Comparison of ENCODE assay signal across 12 mouse cellular contexts in the genomic region with DNA sequence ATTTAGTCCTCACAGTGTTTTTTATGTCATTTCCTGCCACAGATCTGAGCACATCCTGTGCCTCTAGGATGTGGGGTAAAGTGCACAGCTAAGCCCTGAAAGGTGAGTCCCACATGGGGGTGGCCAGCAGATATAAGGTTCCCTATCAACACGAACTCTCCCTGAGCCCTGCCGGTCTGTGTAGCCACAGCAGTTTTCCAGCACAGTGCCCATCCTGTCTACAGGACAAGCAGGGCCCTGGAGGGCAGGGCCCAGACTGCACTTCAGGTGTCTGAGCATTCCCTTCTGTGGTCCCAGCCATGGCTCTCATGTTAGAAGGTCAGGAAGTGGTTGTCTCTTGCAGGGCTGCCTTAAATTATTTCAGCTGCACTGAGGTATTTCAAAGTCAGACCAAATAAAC.
DNase-seq lines count a peak whose midpoint lies in the region; ATAC-seq lines count a peak whose summit lies in the region.
"Had no signal": no experiment of that assay in that cellular context is flagged by ENCODE, and none has a peak within 500 bp of the region (broad histone marks: within the 10 kb centered on the region; RNA-seq: fewer than 3 reads in every experiment).

No protein-coding gene starts in this region.

- no peaks in the 10 kb centered on the region for H3K27me3 ChIP-seq in hindbrain, embryonic 14.5 days (ENCODE audit: control insufficient read depth, insufficient read depth, low read length)
- no peaks in the 10 kb centered on the region for H3K27me3 ChIP-seq in hindbrain, embryonic 11.5 days (ENCODE audit: control insufficient read depth, insufficient read depth, low read length)
- H3K27me3 ChIP-seq in splenic B cell, adult 2 months (ENCODE audit: control insufficient read depth, insufficient read depth, low read length, poor library complexity, severe bottlenecking), result no peaks in the 10 kb centered on the region

- ATAC-seq in hindbrain, embryonic 14.5 days (ENCODE audit: low FRiP score), result no peak
- no peak for ATAC-seq in hindbrain, embryonic 11.5 days (ENCODE audit: low FRiP score)
- peak; percentile 74 to 85 for ATAC-seq in hematopoietic stem cell, adult 5-6 weeks (replicated peaks in 1 of 2; ENCODE audit: insufficient read depth in 1 of 2, low FRiP score in 2 of 2, low TSS enrichment in 1 of 2, low read depth in 1 of 2, poor library complexity in 2 of 2, severe bottlenecking in 2 of 2)

- H3K36me3 ChIP-seq in hindbrain, embryonic 14.5 days (replicated peaks; ENCODE audit: control insufficient read depth, insufficient read depth), result no peaks in the 10 kb centered on the region
- H3K36me3 ChIP-seq in hindbrain, embryonic 11.5 days (ENCODE audit: control insufficient read depth, insufficient read depth, low read length), result no peaks in the 10 kb centered on the region
- no peaks in the 10 kb centered on the region for H3K36me3 ChIP-seq in splenic B cell, adult 2 months (ENCODE audit: control insufficient read depth, insufficient read depth, low read length, poor library complexity, severe bottlenecking)

- no peak overlapping the region for H3K4me2 ChIP-seq in hindbrain, embryonic 14.5 days (replicated peaks)
- H3K4me2 ChIP-seq in hindbrain, embryonic 11.5 days (replicated peaks; ENCODE audit: low read depth, low read length), result no peak overlapping the region

- no peaks in the 10 kb centered on the region for H3K4me1 ChIP-seq in hindbrain, embryonic 14.5 days (replicated peaks; ENCODE audit: control insufficient read depth, insufficient read depth, low read length)
- peaks cover under 1% of the 10 kb centered on the region for H3K4me1 ChIP-seq in hindbrain, embryonic 11.5 days (replicated peaks; ENCODE audit: control insufficient read depth, insufficient read depth, low read length)

- no peak overlapping the region for H3K9ac ChIP-seq in hindbrain, embryonic 14.5 days
- H3K9ac ChIP-seq in hindbrain, embryonic 11.5 days (ENCODE audit: low read depth, low read length), result no peak overlapping the region

- no peak for DNase-seq in hindbrain, embryonic 14.5 days (ENCODE audit: low spot score)
- DNase-seq in hindbrain, embryonic 11.5 days (ENCODE audit: low spot score), result no peak
- DNase-seq in CD4-positive, CD25-positive, alpha-beta regulatory T cell, adult 2 months (ENCODE audit: low read depth, low spot score), result peak; percentile 76
- peak; percentile 50 for DNase-seq in splenic B cell, adult 2 months (ENCODE audit: low read depth, low spot score)
- no peak for DNase-seq in gastrocnemius, postnatal 14 days
- no peak for DNase-seq in lung, postnatal 36 days
- no peak for DNase-seq in embryo, embryonic 10.5 days (ENCODE audit: low spot score)
- DNase-seq: heart, postnatal 36 days; kidney, postnatal 36 days; lung, postnatal 4 days; right cerebral cortex, postnatal 25 days had no signal

- no peak overlapping the region for H3K4me3 ChIP-seq in hindbrain, embryonic 14.5 days (replicated peaks; ENCODE audit: low read length)
- no peak overlapping the region for H3K4me3 ChIP-seq in hindbrain, embryonic 11.5 days (ENCODE audit: low read depth, low read length)

- H3K27ac ChIP-seq in hindbrain, embryonic 14.5 days, result 0 out of 2 replicates have a peak overlapping the region, but pooled peaks have one; percentile 9
- no peak overlapping the region for H3K27ac ChIP-seq in hindbrain, embryonic 11.5 days (ENCODE audit: low read depth, low read length)

- intact Hi-C loops in gastrocnemius, postnatal 14 days (cut with DNase I; ENCODE audit: low total_unique reads), result no loop called here

- WGBS in hindbrain, embryonic 14.5 days, result 92% methylated on average over 2 of the region's 2 CpGs
- 62% methylated on average over 2 of the region's 2 CpGs for whole genome bisulfite sequencing in hindbrain, embryonic 11.5 days

- H3K9me3 ChIP-seq in hindbrain, embryonic 14.5 days (ENCODE audit: control insufficient read depth, low read length), result no peaks in the 10 kb centered on the region
- no peaks in the 10 kb centered on the region for H3K9me3 ChIP-seq in hindbrain, embryonic 11.5 days (ENCODE audit: control insufficient read depth, low read length)

Comparison
In these comparisons a context has a peak if more than half of its experiments do, and no peak if none do; other contexts are left out.
1. ATAC-seq: peak in hematopoietic stem cell, adult 5-6 weeks (2 of 2); none in hindbrain, embryonic 14.5 days (single experiment) and hindbrain, embryonic 11.5 days (single experiment).
2. DNase-seq: peak in CD4-positive, CD25-positive, alpha-beta regulatory T cell, adult 2 months (single experiment) and splenic B cell, adult 2 months (single experiment); none in hindbrain, embryonic 14.5 days (single experiment), hindbrain, embryonic 11.5 days (single experiment), gastrocnemius, postnatal 14 days (single experiment), lung, postnatal 36 days (single experiment) and embryo, embryonic 10.5 days (single experiment).